Mouse (Mus musculus): ENCODE measurements around the gene Hist2h2bb. TPM values are rescaled to one million over a fixed set of nuclear protein-coding genes. Genes with fewer than 3 reads are reported as not detected.
A peak's percentile ranks its signal among the peaks of the same experiment; 100 is the strongest.
"Not testable (repeated sequence)": the region's sequence is repeated elsewhere in the genome, so short reads cannot be mapped to it uniquely, and the experiment has no call there.

Gene Hist2h2bb
- polyA plus RNA-seq, 2 experiments, result 16.9 to 24.5 TPM

GRCm38 (mm10) chr3:96240799-96241197, 28.8 kb upstream of the Hist2h2bb start:
- WGBS (ENCODE audit: insufficient replicate concordance), result 77% methylated on average over 9 of the region's 9 CpGs
- H3K4me1 ChIP-seq (replicated peaks; ENCODE audit: control insufficient read depth in 2 of 2, insufficient read depth in 2 of 2, low read length in 1 of 2), result peaks cover 25 to 38% of the 10 kb centered on the region in 2 experiments
- TF ChIP-seq CTCF (IDR thresholded peaks at IDR 0.05; ENCODE audit: low read depth), result no peak
- TF ChIP-seq EP300 (IDR thresholded peaks at IDR 0.05; ENCODE audit: low read depth), result no peak
- peak overlapping the region; percentile 69 for H3K4me2 ChIP-seq (ENCODE audit: low read depth)
- ATAC-seq (ENCODE audit: insufficient read depth) (no peak), DNase-seq (ENCODE audit: low read depth in 3 of 3, low spot score in 3 of 3) (no peak)
- H3K9me3 ChIP-seq (ENCODE audit: control insufficient read depth, low read length), result no peaks in the 10 kb centered on the region
- peak overlapping the region; percentile 76 for H3K9ac ChIP-seq (replicated peaks)
- H3K4me3 ChIP-seq (ENCODE audit: insufficient read depth in 1 of 2, low read depth in 2 of 2, low read length in 2 of 2), result peak overlapping the region in 1 of 2 experiments; percentile 43; a peak in 2 of 4 replicates
- no peaks in the 10 kb centered on the region for H3K27me3 ChIP-seq (ENCODE audit: control insufficient read depth, insufficient read depth, low read length)
- no peaks in the 10 kb centered on the region for H3K36me3 ChIP-seq (replicated peaks; ENCODE audit: control insufficient read depth, insufficient read depth, low read depth)
- H3K27ac ChIP-seq, result peak overlapping the region; percentile 86

GRCm38 (mm10) chr3:96243921-96244572, 25.5 kb upstream of the Hist2h2bb start:
- H3K27me3 ChIP-seq (ENCODE audit: control insufficient read depth, insufficient read depth, low read length), result no peaks in the 10 kb centered on the region
- H3K27ac ChIP-seq, result peak overlapping the region; percentile 99
- H3K9me3 ChIP-seq (ENCODE audit: control insufficient read depth, low read length), result no peaks in the 10 kb centered on the region
- H3K36me3 ChIP-seq (replicated peaks; ENCODE audit: control insufficient read depth, insufficient read depth, low read depth), result no peaks in the 10 kb centered on the region
- peak overlapping the region; percentile 71 to 100; a peak in 3 of 4 replicates for H3K4me3 ChIP-seq (ENCODE audit: insufficient read depth in 1 of 2, low read depth in 2 of 2, low read length in 2 of 2)
- DNase-seq (ENCODE audit: low read depth in 3 of 3, low spot score in 3 of 3) (no peak), ATAC-seq (ENCODE audit: insufficient read depth) (no peak)
- WGBS (ENCODE audit: insufficient replicate concordance), result 65% methylated on average over 7 of the region's 7 CpGs
- H3K4me1 ChIP-seq (replicated peaks; ENCODE audit: control insufficient read depth in 2 of 2, insufficient read depth in 2 of 2, low read length in 1 of 2), result peaks cover 30 to 39% of the 10 kb centered on the region in 2 experiments
- H3K9ac ChIP-seq (replicated peaks), result peak overlapping the region; percentile 99
- H3K4me2 ChIP-seq (ENCODE audit: low read depth), result peak overlapping the region; percentile 95
- TF ChIP-seq CTCF (IDR thresholded peaks at IDR 0.05; ENCODE audit: low read depth) (no peak), EP300 (IDR thresholded peaks at IDR 0.05; ENCODE audit: low read depth) (no peak)

- H3K4me1 ChIP-seq (replicated peaks; ENCODE audit: control insufficient read depth in 2 of 2, insufficient read depth in 2 of 2, low read length in 1 of 2), result peaks cover 30 to 41% of the 10 kb centered on the region in 2 experiments
- WGBS (ENCODE audit: insufficient replicate concordance), result under 1% methylated on average over 19 of the region's 88 CpGs
- peak within 1 kb of the TSS; percentile 99 for H3K9ac ChIP-seq (replicated peaks)
These were observed 24.3 kb upstream of the Hist2h2bb start, which contains the start of gene Hist2h2aa1 for GRCm38 (mm10) chr3:96245003-96245886. Gene Hist2h2aa1 (plus strand): TSS chr3:96245497.

GRCm38 (mm10) chr3:96246018-96246417, 23.5 kb upstream of the Hist2h2bb start:
- not testable (repeated sequence) for H3K36me3 ChIP-seq (replicated peaks; ENCODE audit: control insufficient read depth, insufficient read depth, low read depth); H3K4me2 ChIP-seq (ENCODE audit: low read depth); DNase-seq (ENCODE audit: low read depth in 3 of 3, low spot score in 3 of 3); H3K9me3 ChIP-seq (ENCODE audit: control insufficient read depth, low read length); H3K27me3 ChIP-seq (ENCODE audit: control insufficient read depth, insufficient read depth, low read length)
- Histone ChIP-seq H3K4me1 (replicated peaks; ENCODE audit: control insufficient read depth in 2 of 2, insufficient read depth in 2 of 2, low read length in 1 of 2) (peaks cover 30 to 45% of the 10 kb centered on the region in 2 experiments), H3K9ac (replicated peaks) (peak overlapping the region; percentile 64), H3K27ac (peak overlapping the region; percentile 83), H3K4me3 (ENCODE audit: insufficient read depth in 1 of 2, low read depth in 2 of 2, low read length in 2 of 2) (peak overlapping the region; percentile 21 to 63; a peak in 3 of 4 replicates)
- 0 out of 2 replicates have a peak, but pooled peaks have one; percentile 4 for TF ChIP-seq EP300 (IDR thresholded peaks at IDR 0.05; ENCODE audit: low read depth)
- ATAC-seq (ENCODE audit: insufficient read depth), result peak; percentile 61
- WGBS (ENCODE audit: insufficient replicate concordance), result 1% methylated on average over 10 of the region's 21 CpGs

More at GRCm38 (mm10) chr3:96245003-96245886, 24.3 kb upstream of the Hist2h2bb start, which contains the start of gene Hist2h2aa1:
- peak; percentile 31 for TF ChIP-seq EP300 (IDR thresholded peaks at IDR 0.05; ENCODE audit: low read depth)
- H3K27me3 ChIP-seq (ENCODE audit: control insufficient read depth, insufficient read depth, low read length); H3K36me3 ChIP-seq (replicated peaks; ENCODE audit: control insufficient read depth, insufficient read depth, low read depth); H3K9me3 ChIP-seq (ENCODE audit: control insufficient read depth, low read length): not testable (repeated sequence)
- peak; percentile 67 for ATAC-seq (ENCODE audit: insufficient read depth)
- peak in 1 of 3 experiments; percentile 61 for DNase-seq (ENCODE audit: low read depth in 3 of 3, low spot score in 3 of 3)
- Histone ChIP-seq H3K27ac (peak within 1 kb of the TSS; percentile 99), H3K4me3 (ENCODE audit: insufficient read depth in 1 of 2, low read depth in 2 of 2, low read length in 2 of 2) (peak within 1 kb of the TSS; percentile 71 to 100), H3K4me2 (ENCODE audit: low read depth) (peak within 1 kb of the TSS; percentile 95)

GRCm38 (mm10) chr3:96246427-96246856, 23.1 kb upstream of the Hist2h2bb start, which contains the start of gene Hist2h3c1:
Gene Hist2h3c1 (plus strand): TSS chr3:96246685.
- H3K27ac ChIP-seq, result peak within 1 kb of the TSS; percentile 94
- peaks cover 33 to 45% of the 10 kb centered on the region in 2 experiments for H3K4me1 ChIP-seq (replicated peaks; ENCODE audit: control insufficient read depth in 2 of 2, insufficient read depth in 2 of 2, low read length in 1 of 2)
- not testable (repeated sequence) for H3K9me3 ChIP-seq (ENCODE audit: control insufficient read depth, low read length); DNase-seq (ENCODE audit: low read depth in 3 of 3, low spot score in 3 of 3); H3K27me3 ChIP-seq (ENCODE audit: control insufficient read depth, insufficient read depth, low read length); H3K36me3 ChIP-seq (replicated peaks; ENCODE audit: control insufficient read depth, insufficient read depth, low read depth)
- H3K4me3 ChIP-seq (ENCODE audit: insufficient read depth in 1 of 2, low read depth in 2 of 2, low read length in 2 of 2), result peak within 1 kb of the TSS; percentile 72 to 74
- peak; percentile 81 for ATAC-seq (ENCODE audit: insufficient read depth)
- peak within 1 kb of the TSS; percentile 96 for H3K9ac ChIP-seq (replicated peaks)
- peak within 1 kb of the TSS; percentile 76 for H3K4me2 ChIP-seq (ENCODE audit: low read depth)
- WGBS (ENCODE audit: insufficient replicate concordance), result 0% methylated on average over 5 of the region's 47 CpGs
